In the genomic region with DNA sequence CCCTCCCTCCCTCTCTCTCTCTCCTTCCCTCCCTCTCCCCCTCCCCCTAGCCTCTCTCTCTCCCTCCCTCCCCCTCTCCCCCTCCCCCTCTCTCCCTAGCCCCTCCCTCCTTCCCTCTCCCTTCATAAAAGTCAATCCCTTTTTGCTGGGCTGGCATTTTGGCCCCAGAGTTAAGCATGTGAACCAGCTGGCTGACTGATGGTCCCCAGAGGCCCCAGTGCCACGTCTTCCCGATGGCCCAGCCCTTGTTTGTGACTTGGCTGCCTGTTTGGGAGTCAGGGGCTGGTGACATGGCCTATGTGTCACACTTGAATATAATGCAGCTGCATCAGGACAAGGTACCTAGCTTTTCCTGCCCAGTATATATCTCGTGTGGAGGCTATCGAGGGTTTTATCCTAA, we compare ENCODE assay signal across 16 mouse cellular contexts.
DNase-seq lines count a peak whose midpoint lies in the region; ATAC-seq and TF ChIP-seq lines count a peak whose summit lies in the region.
"Had no signal": no experiment of that assay in that cellular context is flagged by ENCODE, and none has a peak within 500 bp of the region (broad histone marks: within the 10 kb centered on the region; RNA-seq: fewer than 3 reads in every experiment).

No protein-coding gene starts in this region.

- peak; percentile 26 for DNase-seq in embryo, embryonic 10.5 days (ENCODE audit: low spot score)
- DNase-seq in embryo, embryonic 9.5 days (ENCODE audit: extremely low spot score) = no peak
- DNase-seq in left cerebral cortex, postnatal 4 days = peak; percentile 73
- DNase-seq in left cerebral cortex, adult 18-20 months (ENCODE audit: low spot score in 2 of 2) = no peak
- DNase-seq in midbrain, postnatal 0 days (ENCODE audit: low spot score) = peak; percentile 56
- DNase-seq in testis, postnatal 14 days (ENCODE audit: low spot score) = no peak
- DNase-seq in left cerebral cortex, adult 11 months (ENCODE audit: low spot score) = no peak
- DNase-seq: cerebellum, postnatal 36 days; liver, embryonic 13.5 days; thymus, adult 18-20 months had no signal

- H3K4me1 ChIP-seq in hindbrain, embryonic 13.5 days (replicated peaks) = peaks cover 55% of the 10 kb centered on the region
- peaks cover 13% of the 10 kb centered on the region for H3K4me1 ChIP-seq in midbrain, postnatal 0 days (ENCODE audit: insufficient read depth, low read length)
- H3K4me1 ChIP-seq: liver, embryonic 13.5 days had no signal

- H3K27me3 ChIP-seq in hindbrain, embryonic 13.5 days = peaks cover 8% of the 10 kb centered on the region; the same call in 1 of the 2 replicates
- H3K27me3 ChIP-seq in midbrain, postnatal 0 days (ENCODE audit: insufficient read depth, low read length) = no peaks in the 10 kb centered on the region
- H3K27me3 ChIP-seq: liver, embryonic 13.5 days had no signal

- no peak for TF ChIP-seq CTCF in midbrain, postnatal 0 days (IDR thresholded peaks at IDR 0.05)

- no peak overlapping the region for H3K9ac ChIP-seq in hindbrain, embryonic 13.5 days
- H3K9ac ChIP-seq in midbrain, postnatal 0 days (replicated peaks; ENCODE audit: low read length, poor library complexity, severe bottlenecking) = no peak overlapping the region
- H3K9ac ChIP-seq: embryonic facial prominence, embryonic 13.5 days; limb, embryonic 12.5 days; liver, embryonic 13.5 days had no signal

- no peaks in the 10 kb centered on the region for H3K36me3 ChIP-seq in hindbrain, embryonic 13.5 days
- H3K36me3 ChIP-seq in midbrain, postnatal 0 days (ENCODE audit: insufficient read depth, low read length) = no peaks in the 10 kb centered on the region
- H3K36me3 ChIP-seq: embryonic facial prominence, embryonic 13.5 days; limb, embryonic 12.5 days; liver, embryonic 13.5 days had no signal

- H3K9me3 ChIP-seq in hindbrain, embryonic 13.5 days = no peaks in the 10 kb centered on the region
- H3K9me3 ChIP-seq in midbrain, postnatal 0 days (ENCODE audit: low read length) = no peaks in the 10 kb centered on the region
- H3K9me3 ChIP-seq: embryonic facial prominence, embryonic 13.5 days; limb, embryonic 12.5 days had no signal

- intact Hi-C loops in left cerebral cortex, postnatal 4 days (cut with DNase I) = no loop called here

- H3K4me2 ChIP-seq in hindbrain, embryonic 13.5 days = no peak overlapping the region
- H3K4me2 ChIP-seq in midbrain, postnatal 0 days (ENCODE audit: low read depth, low read length, poor library complexity, severe bottlenecking) = no peak overlapping the region
- H3K4me2 ChIP-seq: embryonic facial prominence, embryonic 13.5 days; heart, embryonic 11.5 days; liver, embryonic 13.5 days had no signal

- no peak overlapping the region for H3K4me3 ChIP-seq in hindbrain, embryonic 13.5 days
- H3K4me3 ChIP-seq in midbrain, postnatal 0 days (ENCODE audit: low read depth, low read length) = no peak overlapping the region
- H3K4me3 ChIP-seq: embryonic facial prominence, embryonic 13.5 days; left cerebral cortex, adult 2 months; limb, embryonic 12.5 days; liver, embryonic 13.5 days had no signal

- ATAC-seq in hindbrain, embryonic 13.5 days (ENCODE audit: low FRiP score) = no peak
- ATAC-seq in midbrain, postnatal 0 days (ENCODE audit: low FRiP score) = no peak
- ATAC-seq: activated CD4-positive, CD25-positive, alpha-beta regulatory T cell, adult 4 months had no signal

- H3K27ac ChIP-seq in hindbrain, embryonic 13.5 days = peak overlapping the region; percentile 68
- no peak overlapping the region for H3K27ac ChIP-seq in midbrain, postnatal 0 days (ENCODE audit: low read depth, low read length)
- H3K27ac ChIP-seq: embryonic facial prominence, embryonic 13.5 days; left cerebral cortex, adult 2 months; limb, embryonic 12.5 days; liver, embryonic 13.5 days had no signal

- WGBS in hindbrain, embryonic 13.5 days = 37% methylated on average over 4 of the region's 4 CpGs
- WGBS in midbrain, postnatal 0 days = 45% methylated on average over 4 of the region's 4 CpGs

Comparison
In these comparisons a context has a peak if more than half of its experiments do, and no peak if none do; other contexts are left out.
1. DNase-seq: peak in embryo, embryonic 10.5 days (single experiment), left cerebral cortex, postnatal 4 days (single experiment) and midbrain, postnatal 0 days (single experiment); none in embryo, embryonic 9.5 days (single experiment), left cerebral cortex, adult 18-20 months (0 of 2), testis, postnatal 14 days (single experiment) and left cerebral cortex, adult 11 months (single experiment).